Mouse (Mus musculus) urinary bladder, postnatal 10 days (tissue): Measurements from ENCODE around the gene Rcbtb1.
"Not testable (repeated sequence)": the region's sequence is repeated elsewhere in the genome, so short reads cannot be mapped to it uniquely, and the experiment has no call there.

ENCODE experiments used
- DNase-seq: peaks from one replicate; pipeline ENCODE4 v3.0.0; 2022; ENCODE audit warnings: low spot score

Gene Rcbtb1

DNA sequence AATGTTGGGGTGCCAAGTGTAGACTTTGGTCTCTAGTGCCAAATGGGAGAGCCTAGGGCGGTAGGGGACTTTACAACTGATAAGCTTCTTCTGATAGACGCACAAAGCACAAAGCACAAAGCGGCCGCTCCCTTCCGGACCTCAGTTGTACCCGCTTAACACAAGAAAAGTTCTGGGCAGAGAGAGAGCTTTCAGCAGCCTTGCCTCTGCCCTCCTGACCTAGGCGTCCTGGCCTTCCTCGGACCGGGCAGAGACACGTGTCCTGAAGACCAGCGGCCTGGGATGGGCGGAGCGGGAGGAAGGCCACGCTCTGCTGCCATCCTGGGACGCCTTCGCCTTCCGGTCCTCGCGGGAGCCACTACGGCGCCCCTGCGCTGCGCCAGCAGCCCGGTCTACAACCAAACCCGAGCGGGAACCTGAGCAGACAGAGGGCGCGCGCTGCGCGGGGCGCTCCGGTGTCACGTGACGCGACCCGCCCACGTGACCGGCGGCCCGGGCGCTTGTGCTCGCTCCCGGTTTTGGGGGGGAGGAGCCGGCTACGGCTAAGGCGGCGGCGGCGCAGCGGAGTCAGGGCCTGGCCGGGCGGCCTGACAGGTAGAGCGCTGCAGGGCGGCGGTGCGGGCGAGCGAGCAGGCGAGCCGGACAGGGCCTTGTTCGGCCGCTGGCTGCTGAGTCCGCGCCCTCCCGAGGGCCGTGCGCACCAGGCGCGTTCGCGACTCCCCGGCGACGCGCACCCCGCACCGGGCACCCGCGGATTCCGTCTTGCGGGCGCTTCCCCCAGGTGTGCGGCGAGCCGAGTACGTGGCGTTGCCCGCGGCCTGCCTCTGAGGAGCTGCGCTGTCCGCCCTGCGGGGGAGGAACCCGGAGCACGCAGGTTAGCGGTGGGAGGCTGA, at the start of gene Rcbtb1:
TSS of gene Rcbtb1 (plus strand) at position 499 of the 893 bp plus-strand sequence.
- DNase-seq = peak; percentile 70

DNA sequence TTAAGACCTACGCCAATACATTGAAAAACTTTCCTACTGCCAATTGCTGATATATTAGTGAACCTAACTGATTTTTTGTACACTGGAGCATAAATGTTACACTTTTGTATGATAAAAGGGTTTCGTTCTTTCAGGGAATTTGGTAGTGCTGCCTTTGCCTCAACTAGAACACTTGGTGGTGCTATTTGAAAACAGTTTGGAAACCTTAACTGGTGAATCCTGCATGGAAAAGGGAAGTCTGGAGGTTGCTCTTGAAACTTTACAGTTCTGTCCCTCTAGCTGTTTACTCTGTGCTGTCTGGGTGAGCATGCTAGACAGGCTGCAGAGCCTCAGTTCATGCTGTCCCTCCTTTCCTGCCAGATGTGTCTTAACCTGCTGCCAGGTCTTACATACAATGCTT, 45.4 kb upstream of the Rcbtb1 start:
- no peak for DNase-seq

DNA sequence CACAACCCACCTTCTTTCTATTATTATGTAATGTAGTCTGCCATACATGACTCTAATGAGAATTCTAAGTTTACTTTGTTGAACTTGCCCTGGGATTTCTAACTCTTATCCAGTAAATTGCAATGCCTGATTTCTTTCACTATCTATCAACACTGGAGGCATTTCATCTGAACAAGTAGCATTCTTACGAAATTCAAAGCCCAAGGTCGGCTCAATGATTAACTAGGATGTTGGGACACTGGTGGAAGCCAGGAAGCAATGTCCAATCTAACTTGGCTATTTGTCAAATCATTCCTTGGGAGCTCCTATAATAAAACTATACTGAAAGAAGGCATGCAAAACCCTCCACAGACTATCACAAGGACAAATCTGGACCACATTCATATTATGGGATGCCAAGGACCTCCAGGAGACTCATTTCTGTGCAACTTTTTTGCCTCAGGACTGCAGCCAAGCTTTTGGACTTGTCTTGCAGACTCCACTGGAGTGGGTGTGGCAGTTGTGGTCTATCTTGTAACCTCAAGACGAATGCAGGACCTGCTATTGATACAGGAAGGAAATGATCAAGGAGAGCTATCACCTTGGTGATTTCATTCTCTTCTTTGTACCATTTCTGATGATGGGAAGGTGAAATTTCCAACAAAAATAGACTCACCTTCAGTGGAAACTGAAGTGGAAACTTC, 43.9 kb upstream of the Rcbtb1 start:
- DNase-seq = no peak

DNA sequence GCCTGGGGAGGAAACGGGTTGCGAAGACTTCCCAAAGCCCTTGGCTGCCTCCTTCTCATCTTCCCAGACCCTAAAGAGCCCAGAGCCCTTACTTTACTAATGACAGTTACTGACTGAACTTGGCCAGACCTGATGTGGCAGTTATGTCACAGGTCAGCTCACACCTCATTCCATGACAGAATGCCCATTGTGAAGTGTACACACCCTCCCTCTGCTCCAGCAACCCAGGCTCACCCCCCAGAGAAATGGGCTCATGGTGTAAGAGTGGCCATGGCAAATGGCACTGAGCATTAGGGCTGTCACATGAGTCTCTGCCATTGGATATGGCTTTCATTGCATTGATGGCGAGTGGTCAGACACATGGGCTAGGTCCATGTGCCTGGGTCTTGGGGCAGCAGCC, 22.4 kb upstream of the Rcbtb1 start, which contains the start of gene Gm5142:
TSS of gene Gm5142 (minus strand) at position 101 of the 400 bp plus-strand sequence.
- no peak for DNase-seq

DNA sequence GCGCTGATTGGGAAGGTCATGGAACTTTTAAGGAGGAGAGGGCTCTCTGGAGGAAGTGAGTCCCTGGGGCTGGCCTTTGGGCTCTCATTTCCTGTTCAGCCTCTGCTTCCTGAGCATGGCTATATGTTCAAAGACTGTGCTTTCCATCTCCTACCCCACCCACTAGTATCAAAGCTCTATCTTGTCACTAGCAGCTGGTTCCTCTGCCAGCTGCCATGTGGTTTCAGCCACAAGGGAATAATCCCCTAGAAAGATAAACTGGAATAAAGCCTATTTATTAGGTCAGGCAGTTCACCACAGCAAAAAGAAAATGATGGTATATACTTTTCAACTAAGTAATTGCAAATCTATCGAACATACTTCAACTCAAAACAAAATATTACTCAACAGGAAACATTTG, 18.3 kb upstream of the Rcbtb1 start:
- no peak for DNase-seq

DNA sequence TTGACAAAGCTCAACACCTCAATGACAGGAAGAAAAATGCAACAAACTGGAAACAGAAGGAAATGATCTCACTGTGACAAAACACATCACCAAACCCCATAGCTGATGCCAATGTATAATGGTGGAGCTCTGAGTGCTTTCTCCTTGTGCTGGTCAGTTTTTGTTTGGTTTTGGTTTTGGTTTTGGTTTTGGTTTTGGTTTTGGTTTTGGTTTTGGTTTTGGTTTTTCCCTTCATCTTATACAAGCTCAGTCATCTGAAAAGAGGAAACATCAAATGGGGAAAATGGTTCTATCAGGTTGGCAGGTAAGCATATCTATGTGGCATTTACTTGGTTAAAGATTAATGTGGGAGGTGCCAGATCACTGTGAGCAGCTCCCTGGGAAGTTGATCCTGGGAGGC, 15.5 kb upstream of the Rcbtb1 start:
- no peak for DNase-seq

DNA sequence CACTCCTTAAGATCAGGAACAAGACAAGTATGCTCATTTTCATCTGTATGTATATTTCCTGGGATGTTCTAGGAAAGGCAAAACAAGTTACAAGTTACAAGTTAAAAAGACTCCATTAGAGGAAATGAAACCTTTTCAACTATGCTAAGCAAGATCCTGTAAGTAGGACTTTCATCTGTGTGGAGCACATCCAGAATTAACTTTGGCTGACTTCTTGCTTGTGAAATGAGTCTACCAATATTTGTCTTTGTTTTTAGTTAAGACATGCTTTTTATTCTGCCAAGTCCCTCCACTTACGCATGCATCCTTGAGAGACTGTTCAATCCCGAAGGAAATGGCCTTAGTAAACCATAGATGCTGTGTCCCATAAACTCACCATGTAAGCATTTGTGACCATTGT, 14.9 kb upstream of the Rcbtb1 start:
- DNase-seq = no peak

DNA sequence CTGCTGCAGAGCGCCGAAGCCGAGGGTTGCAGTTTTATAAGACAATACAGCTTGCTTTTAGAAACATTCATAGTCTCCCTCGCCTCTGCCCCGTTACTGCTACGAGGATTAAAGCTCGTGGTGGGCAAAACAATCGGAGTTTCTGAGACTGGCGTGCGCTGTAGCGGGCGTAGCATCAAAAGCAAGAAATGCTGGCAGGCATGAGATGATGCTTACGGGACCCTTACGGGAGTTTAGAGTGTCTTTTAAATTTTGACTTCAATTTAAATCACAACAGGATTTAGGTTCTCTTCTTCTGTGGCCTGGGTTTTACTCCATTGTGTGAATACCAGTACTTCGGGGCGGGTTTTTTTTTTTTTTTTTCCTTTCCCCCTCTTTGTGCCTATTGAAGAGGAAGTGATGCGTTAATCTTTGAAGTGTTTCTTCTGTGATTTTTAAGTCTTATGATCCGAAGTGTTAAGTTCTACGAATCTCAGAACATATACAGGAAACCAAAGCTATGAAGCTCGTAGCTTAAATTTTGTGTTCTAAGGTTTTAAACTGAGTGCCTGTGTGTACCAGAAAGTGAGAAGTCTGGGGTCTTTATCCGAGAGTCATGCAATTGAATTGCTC, 701 bp downstream of the Rcbtb1 start:
- no peak for DNase-seq

DNA sequence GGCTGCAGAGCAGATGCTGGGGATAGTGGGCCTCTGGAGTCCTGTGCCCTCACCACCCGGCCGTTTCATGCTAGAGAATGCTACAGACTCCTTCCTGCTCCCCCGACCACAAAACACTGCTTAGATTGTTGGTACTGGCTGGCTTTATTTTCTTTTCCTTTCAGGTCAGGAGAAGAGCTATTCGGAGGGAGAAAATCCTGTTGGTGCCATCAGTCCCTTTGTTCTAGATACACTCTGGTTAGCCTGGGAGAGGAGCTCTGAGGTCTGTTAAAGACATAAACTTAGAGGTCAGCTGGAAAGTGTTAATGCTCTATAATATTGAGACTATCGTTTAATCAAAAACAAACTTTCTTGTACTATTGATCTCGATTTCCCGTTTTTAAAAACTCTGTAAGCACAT, 4.5 kb downstream of the Rcbtb1 start:
- DNase-seq = no peak

DNA sequence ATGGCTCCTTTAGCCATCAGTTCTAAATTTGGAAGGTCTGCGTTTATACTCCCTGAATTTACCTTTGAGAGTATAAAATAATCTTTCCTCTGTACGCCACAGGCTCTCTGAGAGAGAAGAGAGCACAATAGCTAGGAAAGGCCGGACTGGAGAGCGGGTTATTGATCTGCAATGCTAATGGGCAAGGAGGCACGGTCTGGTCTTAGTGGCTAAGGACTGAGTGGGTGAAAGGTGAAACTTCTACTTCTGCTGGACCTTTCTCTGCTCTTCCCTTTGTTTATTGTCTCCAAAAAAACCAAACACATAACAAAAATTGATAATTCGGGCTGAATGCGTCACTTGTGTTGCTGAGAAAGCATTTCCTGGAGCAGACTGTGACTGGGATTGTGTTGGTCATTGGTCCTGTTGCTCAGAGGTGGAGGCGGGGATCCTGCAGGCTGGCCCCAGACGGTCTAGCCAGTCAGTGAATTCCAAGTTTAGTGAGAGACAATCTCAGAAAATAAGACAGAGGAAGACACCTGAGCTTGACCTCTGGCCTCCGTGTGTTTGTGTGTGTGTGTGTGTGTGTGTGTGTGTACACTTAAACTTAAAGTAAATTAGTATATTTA, 5.1 kb downstream of the Rcbtb1 start:
- DNase-seq = no peak

DNA sequence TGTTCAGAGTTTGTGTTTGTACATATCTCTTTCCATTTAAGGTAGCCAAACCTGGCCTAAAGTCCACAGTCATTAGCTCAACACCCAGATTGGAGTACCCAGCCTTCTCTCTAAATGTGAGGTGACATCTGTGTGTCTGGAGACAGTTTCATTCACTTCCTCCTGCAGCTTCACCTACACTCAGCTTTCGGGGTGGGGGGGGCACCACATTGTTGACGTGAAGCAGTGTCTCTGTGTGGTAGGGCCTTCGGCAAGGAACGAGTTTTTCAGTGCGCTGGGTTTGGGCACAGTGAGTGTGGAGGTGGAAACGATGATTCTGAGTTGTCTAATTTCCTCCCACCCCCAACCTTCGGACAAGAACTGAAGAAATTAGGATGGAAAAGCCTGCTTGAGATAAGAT, 8.0 kb downstream of the Rcbtb1 start:
- DNase-seq = no peak

DNA sequence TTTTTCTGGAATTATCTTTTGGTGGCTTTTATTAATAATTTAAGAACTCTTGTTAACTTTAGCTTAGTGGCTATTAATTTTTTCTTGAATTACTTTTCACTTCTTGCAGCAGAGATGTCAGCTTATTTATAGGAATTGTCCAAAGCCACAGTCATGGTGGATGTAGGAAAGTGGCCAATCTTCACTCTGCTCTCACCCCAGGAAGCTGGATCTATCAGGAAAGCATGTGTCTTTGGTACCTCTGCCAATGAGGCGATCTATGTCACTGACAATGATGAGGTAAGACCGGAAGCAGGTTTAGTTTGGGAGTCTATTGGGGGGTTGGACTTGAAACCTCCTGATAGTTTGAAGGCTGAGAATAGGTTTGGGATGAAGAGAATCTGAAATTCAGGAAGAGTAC, 8.8 kb downstream of the Rcbtb1 start:
- no peak for DNase-seq

DNA sequence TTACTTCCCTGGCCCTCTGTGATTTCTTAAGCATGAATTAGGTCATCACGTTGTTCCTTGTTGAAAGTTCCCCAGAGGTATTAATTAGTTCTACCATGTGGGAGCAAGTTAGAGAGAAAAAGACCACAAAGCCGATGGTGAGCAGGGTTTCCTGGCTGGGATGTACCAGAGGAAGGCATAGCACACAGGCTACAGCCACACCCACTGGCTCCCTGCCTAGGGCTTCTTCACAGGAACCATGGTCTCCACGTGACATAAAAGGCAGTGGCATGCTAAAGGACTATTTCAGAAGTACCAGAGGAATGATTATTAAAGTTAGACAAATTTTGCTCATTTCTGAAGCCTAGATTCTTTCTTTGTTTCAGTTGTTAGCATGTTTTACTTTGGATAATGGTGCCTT, 18.2 kb downstream of the Rcbtb1 start:
- DNase-seq = no peak

DNA sequence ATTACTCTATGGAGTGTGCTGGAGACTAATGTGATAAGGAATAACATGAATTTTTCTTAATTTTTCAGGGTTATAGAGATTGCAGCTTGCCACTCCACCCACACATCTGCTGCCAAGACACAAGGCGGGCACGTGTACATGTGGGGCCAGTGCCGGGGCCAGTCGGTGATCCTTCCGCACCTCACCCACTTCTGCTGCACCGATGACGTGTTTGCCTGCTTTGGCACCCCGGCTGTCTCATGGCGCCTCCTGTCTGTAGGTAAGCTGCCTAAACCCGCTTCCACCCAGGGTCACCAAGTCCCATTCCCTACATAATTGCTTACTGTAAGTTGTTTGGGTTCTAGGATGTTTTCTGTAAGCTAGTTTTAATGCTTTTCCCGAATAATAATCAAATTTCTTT, 25.2 kb downstream of the Rcbtb1 start:
- DNase-seq = no peak

DNA sequence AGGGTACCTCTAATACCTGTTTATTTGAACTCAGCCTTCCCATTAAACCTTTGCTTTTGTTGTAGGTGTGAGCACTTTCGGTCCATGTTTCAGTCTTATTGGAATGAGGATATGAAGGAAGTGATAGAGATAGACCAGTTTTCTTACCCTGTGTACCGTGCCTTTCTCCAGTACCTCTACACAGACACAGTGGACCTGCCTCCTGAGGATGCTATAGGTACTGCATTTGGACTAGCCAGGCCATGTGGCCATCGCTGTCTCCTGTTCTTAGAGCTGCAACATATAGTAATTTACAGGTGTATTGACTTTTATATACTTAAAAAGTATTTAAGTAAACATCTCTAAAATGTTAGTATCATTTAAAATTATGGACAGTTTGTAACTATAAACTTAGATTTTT, 28.8 kb downstream of the Rcbtb1 start:
- no peak for DNase-seq

DNA sequence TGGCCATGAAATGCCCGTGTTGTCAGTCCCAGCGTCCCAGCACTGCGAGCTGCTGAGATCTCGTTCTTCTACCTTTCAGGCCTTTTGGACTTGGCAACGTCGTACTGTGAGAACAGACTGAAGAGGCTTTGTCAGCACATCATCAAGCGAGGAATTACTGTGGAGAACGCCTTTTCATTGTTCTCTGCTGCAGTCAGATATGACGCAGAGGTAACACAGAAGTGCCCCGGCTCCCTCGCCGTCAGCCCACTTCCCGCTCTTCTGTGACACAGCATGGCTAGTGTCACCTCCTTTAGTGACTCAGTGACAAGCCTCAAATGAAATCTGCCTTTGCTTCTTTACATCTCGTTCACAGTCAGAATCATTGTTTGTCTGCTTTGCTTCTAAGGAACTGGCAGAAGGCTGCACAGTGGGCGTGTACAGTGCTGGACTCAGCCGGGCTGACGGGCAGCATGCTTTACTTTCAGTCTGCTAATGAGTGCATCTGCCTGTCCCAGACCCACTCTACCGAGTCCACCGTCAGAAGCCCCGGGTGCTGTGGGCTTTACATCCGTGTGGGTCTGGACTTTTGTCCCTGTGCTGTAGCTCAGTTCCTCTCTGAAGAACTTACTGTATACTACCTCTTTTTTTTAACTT, 29.4 kb downstream of the Rcbtb1 start:
- DNase-seq = no peak

DNA sequence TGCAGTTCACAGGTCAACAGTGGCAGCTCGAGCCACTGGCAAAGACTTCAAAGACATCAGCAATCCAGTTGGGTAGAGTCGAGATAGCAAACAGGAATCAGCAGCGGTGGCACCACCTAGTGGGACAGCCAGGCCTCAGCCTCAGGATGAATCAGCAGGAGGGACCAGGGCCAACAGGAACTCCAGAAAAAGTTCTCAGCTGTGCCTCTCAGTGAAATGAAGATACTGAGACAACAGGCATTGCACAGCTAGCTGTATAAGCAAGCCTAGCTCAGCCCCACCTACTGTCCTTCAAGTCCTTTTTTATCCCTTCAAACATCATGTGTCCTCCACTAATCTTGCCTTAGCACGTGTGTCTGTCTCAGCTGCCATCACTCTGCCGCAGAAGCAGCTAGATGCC, 31.0 kb downstream of the Rcbtb1 start:
- no peak for DNase-seq

DNA sequence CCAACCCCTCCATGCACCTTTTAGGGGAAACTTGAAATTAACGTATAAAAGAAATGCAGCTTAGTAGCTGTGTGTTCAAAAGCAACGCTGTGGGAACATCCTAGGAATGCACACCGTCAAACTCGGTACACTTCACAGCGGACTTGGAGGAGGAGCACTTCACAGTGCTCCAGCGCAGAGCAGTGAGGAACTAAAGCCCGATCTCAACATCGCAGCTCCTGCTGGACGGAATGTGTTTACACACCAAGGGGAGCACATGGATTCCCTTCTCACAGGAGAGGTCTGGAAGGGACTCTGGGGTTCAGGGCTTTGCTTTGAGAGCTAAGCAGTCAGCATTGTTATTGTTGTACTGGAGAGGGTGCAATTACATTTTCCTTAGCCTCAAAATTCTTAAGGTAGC, 32.6 kb downstream of the Rcbtb1 start:
- DNase-seq = no peak

DNA sequence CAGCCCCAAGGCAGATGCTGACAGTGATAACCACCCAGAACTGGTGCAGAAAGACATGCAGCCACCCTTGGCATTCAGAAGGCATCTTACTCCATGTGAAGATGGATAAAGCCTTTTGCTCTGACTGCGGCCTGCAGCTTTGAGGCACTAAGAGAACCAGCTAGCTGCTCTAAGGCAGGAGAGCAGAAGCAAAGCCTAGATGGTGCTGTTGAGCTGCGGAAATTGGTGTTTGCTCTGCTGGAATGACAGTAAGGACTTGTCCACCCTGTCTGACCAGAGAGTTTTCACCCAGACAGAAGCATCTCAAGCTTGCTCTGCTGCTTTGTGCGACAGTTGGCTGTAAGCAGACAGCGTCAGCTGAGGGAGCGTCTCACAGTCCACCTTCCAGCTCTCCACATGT, 49.3 kb downstream of the Rcbtb1 start:
- DNase-seq = not testable (repeated sequence)

DNA sequence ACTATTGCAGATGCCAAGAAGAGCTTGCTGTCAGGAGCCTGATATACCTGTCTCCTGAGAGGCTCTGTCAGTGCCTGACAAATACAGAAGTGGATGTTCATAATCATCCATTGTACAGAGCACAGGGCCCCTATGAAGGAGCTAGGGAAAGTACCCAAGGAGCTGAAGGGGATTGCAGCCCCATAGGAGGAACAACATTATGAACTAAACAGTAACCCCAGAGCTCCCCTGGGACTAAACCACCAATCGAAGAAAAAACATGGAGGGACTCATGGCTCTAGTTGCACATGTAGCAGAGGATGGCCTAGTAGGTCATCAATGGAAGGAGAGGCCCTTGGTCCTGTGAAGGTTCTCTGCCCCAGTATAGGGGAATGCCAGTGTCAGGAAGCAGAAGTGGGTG, 54.9 kb downstream of the Rcbtb1 start:
- not testable (repeated sequence) for DNase-seq

DNA sequence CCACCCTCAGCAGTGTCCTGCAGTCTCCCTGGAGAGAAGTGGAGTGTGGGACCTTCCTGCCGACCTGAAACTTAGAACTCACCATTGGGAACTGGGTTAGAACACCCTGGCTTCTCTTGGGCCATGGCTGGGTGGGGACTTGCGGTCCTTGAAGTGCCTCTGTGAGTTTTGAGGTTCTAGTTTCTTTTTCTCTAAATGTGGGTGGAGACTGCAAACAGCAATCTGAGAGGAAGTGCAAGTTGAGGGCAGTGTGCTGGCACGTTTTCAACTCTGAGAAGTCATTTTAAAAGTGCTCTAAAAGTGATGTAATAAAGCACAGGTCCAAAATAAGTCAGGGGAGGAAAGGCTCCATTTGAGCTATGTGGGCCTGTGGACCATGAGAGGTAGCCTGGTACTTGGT, 59.0 kb downstream of the Rcbtb1 start, which contains the start of gene Gm6904:
TSS of gene Gm6904 (minus strand) at position 161 of the 400 bp plus-strand sequence.
- DNase-seq = no peak

DNA sequence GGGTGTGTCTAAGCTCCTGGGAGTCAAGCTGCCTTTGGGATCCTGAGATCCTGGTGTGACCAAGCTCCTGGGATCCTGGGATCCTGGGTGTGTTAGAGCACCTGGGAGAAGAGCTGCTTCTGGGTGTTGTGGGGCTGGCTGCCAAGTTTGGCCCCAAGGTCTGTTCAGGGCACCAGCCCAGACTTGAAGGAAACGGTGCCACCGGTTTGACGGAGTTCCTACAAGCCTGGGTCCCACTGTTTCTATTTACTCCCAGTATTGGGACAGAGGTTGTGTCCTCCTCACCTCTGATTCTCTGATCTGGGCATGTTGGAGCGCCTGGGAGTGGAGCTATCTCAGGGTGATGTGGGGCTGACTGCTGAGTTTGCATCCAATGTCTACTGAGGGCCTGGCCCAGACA, 74.0 kb downstream of the Rcbtb1 start:
- not testable (repeated sequence) for DNase-seq
